In the genomic region with DNA sequence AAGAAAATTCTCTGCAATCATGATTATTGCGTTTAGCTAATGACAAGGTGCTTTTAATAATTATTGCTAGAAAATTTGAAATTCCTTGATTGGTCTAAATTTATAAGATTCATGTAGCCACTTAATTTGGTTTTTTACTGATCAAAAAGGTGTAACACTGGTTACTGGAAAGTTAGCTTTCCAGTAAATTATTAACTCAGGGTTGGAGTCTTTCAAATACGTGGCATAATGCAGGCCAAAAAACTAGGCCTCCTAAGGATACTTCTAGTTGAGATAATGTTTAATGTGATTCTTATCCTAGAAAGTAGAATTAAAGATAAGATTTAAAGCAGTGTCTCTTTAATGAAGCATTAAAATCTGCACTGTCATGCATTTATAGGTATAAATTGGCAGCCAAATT, we compare ENCODE assay signal across 41 mouse cellular contexts. TPM values are rescaled to one million over a fixed set of nuclear protein-coding genes. Genes with fewer than 3 reads are reported as not detected.
"Had no signal": no experiment of that assay in that cellular context is flagged by ENCODE, and none has a peak within 500 bp of the region (broad histone marks: within the 10 kb centered on the region; RNA-seq: fewer than 3 reads in every experiment).

No protein-coding gene starts in this region.

RNA-seq across cellular contexts. Expression of gene Serpina3n, which starts 28.2 kb away (rescaled TPM):
- total RNA-seq: hematopoietic stem cell, adult 5-6 weeks had no signal
- polyA plus RNA-seq: heart, embryonic 11.5 days; heart, embryonic 12.5 days; hindbrain, embryonic 10.5 days; inflammation-experienced regulatory T-cells, adult 6 months; intestine, embryonic 14.5 days; kidney, embryonic 14.5 days; kidney, embryonic 15.5 days; kidney, embryonic 16.5 days had no signal

RNA-seq across cellular contexts. Expression of gene Serpina3k, which starts 40.1 kb away (rescaled TPM):
- total RNA-seq: heart, postnatal 10 days; heart, postnatal 14 days; heart, postnatal 25 days; heart, postnatal 36 days; hematopoietic stem cell, adult 5-6 weeks; hindbrain, postnatal 0 days; layer of hippocampus, adult 18-20 months; layer of hippocampus, adult 2 months; layer of hippocampus, adult 8-10 months; layer of hippocampus, postnatal 10 days; layer of hippocampus, postnatal 14 days; layer of hippocampus, postnatal 25 days; layer of hippocampus, postnatal 36 days; left cerebral cortex, adult 18-20 months; left cerebral cortex, adult 2 months had no signal
- polyA plus RNA-seq: heart, embryonic 10.5 days; heart, embryonic 11.5 days; heart, embryonic 12.5 days; heart, embryonic 13.5 days; heart, embryonic 14.5 days; heart, embryonic 15.5 days; heart, embryonic 16.5 days; hindbrain, embryonic 10.5 days; hindbrain, embryonic 11.5 days; hindbrain, embryonic 12.5 days; hindbrain, embryonic 13.5 days; hindbrain, embryonic 14.5 days; hindbrain, embryonic 15.5 days; hindbrain, embryonic 16.5 days; hindbrain, postnatal 0 days; inflammation-experienced regulatory T-cells, adult 6 months; intestine, embryonic 14.5 days; intestine, embryonic 15.5 days; intestine, embryonic 16.5 days; intestine, postnatal 0 days; kidney, embryonic 14.5 days; kidney, embryonic 15.5 days; kidney, embryonic 16.5 days; kidney, postnatal 0 days; large intestine, adult 2 months had no signal

RNA-seq across cellular contexts. Expression of gene Serpina3m, which starts 40.1 kb away (rescaled TPM):
- total RNA-seq: heart, postnatal 10 days; heart, postnatal 14 days; heart, postnatal 25 days; heart, postnatal 36 days; heart, postnatal 4 days; hematopoietic stem cell, adult 5-6 weeks; hindbrain, postnatal 0 days; layer of hippocampus, postnatal 10 days; left cerebral cortex, adult 2 months had no signal
- polyA plus RNA-seq: heart, embryonic 10.5 days; heart, embryonic 11.5 days; heart, embryonic 12.5 days; heart, embryonic 13.5 days; heart, embryonic 14.5 days; heart, embryonic 15.5 days; heart, embryonic 16.5 days; heart, postnatal 0 days; hindbrain, embryonic 10.5 days; hindbrain, embryonic 11.5 days; hindbrain, embryonic 12.5 days; hindbrain, embryonic 13.5 days; hindbrain, embryonic 14.5 days; hindbrain, embryonic 15.5 days; hindbrain, embryonic 16.5 days; hindbrain, postnatal 0 days; inflammation-experienced regulatory T-cells, adult 6 months; intestine, embryonic 14.5 days; intestine, embryonic 15.5 days; intestine, embryonic 16.5 days; intestine, postnatal 0 days; kidney, embryonic 14.5 days; kidney, embryonic 15.5 days; kidney, embryonic 16.5 days; kidney, postnatal 0 days had no signal
